Mouse (Mus musculus) testis, adult 2 months (tissue): ENCODE measurements at regions not wholly inside any gene's neighbourhood (a gene's known extent, or its start where the extent isn't known, plus 50 kb on each side); places are given as distances from the start of the nearest gene placed in this dataset.

ENCODE experiments used
- CTCF ChIP-seq: fragments of 200-500 bp; IDR thresholded peaks from 2 replicates; pipeline ENCODE4 v1.5.1; 2012; ENCODE audit warnings: low read depth, mild to moderate bottlenecking, inconsistent platforms, low read length, moderate library complexity; ENCODE audit not compliant: control insufficient read depth, insufficient read depth, insufficient replicate concordance
- POLR2A ChIP-seq: fragments of 200-500 bp; IDR thresholded peaks from 2 replicates; pipeline ENCODE4 v1.6.1; 2012; ENCODE audit warnings: low read depth, mild to moderate bottlenecking, inconsistent platforms, low read length, moderate library complexity; ENCODE audit not compliant: control insufficient read depth

GRCm38 (mm10) chr14:24065231-24065767 is 51.0 kb upstream of the Kcnma1 start:
- TF ChIP-seq CTCF (no peak), POLR2A (no peak)
